Mouse (Mus musculus) liver, adult 2 months (tissue): ENCODE data around the gene Chmp2b.

Experiments used
- CTCF ChIP-seq: fragments of 200-500 bp; IDR thresholded peaks from 2 replicates; pipeline ENCODE4 v1.5.1; 2011; ENCODE audit warnings: low read depth, low read length, control low read depth
- POLR2A ChIP-seq: fragments of 200-500 bp; IDR thresholded peaks from 2 replicates; pipeline ENCODE4 v1.6.1; 2011; ENCODE audit warnings: low read length, control low read depth; ENCODE audit not compliant: insufficient read depth; ENCODE audit errors: extremely low read depth

- TF ChIP-seq POLR2A (no peak), CTCF (no peak)
Observed at GRCm38 (mm10) chr16:65560996-65561962, 1.2 kb downstream of the Chmp2b start.
